Mouse (Mus musculus): ENCODE measurements at regions not wholly inside any gene's neighbourhood (a gene's known extent, or its start where the extent isn't known, plus 50 kb on each side); places are given as distances from the start of the nearest gene placed in this dataset.

- TF ChIP-seq CTCF (IDR thresholded peaks at IDR 0.05; ENCODE audit: low read depth) (no peak), EP300 (optimal IDR thresholded peaks at IDR 0.05) (no peak)
Measured at GRCm38 (mm10) chr12:107825921-107826320, 177.5 kb downstream of the Bcl11b start.

All from stomach, postnatal 0 days (tissue).